Mouse (Mus musculus) embryonic fibroblast, embryonic 13.5 days (primary cell): Measurements from ENCODE around the gene Castor1. TPM values are rescaled to one million over a fixed set of nuclear protein-coding genes. Genes with fewer than 3 reads are reported as not detected.
A peak's percentile ranks its signal among the peaks of the same experiment; 100 is the strongest.

ENCODE experiments used
- H3K27ac ChIP-seq: 2 replicates; pipeline ENCODE4 v1.5.1; 2012; ENCODE audit warnings: low read length, control low read depth, inconsistent platforms; ENCODE audit not compliant: insufficient read depth
- H3K4me1 ChIP-seq: 2 replicates; pipeline ENCODE4 v1.6.1; 2011; ENCODE audit warnings: low read length; ENCODE audit not compliant: control insufficient read depth, insufficient read depth
- H3K4me3 ChIP-seq: 2 replicates; pipeline ENCODE4 v1.5.1; 2011; ENCODE audit warnings: mild to moderate bottlenecking, control low read depth, low read length; ENCODE audit not compliant: insufficient read depth
- CTCF ChIP-seq: IDR thresholded peaks from 2 replicates; pipeline ENCODE4 v1.5.1; 2011; ENCODE audit warnings: mild to moderate bottlenecking, control low read depth, low read length, moderate library complexity, borderline replicate concordance; ENCODE audit not compliant: insufficient read depth
- POLR2A ChIP-seq: IDR thresholded peaks from 2 replicates; pipeline ENCODE4 v1.6.1; 2011; ENCODE audit warnings: low read depth, mild to moderate bottlenecking, control low read depth, low read length, moderate library complexity
- polyA plus RNA-seq: library from polyadenylated mRNA; stranded (reverse); fragments of >200 nt; gene quantifications from 2 replicates; pipeline ENCODE4 v1.2.4, GENCODE M21; 2011; ENCODE audit warnings: low read depth; ENCODE audit not compliant: missing spikeins, insufficient read length

The Castor1 gene
- polyA plus RNA-seq, 1 experiment, result 13.9 TPM

DNA sequence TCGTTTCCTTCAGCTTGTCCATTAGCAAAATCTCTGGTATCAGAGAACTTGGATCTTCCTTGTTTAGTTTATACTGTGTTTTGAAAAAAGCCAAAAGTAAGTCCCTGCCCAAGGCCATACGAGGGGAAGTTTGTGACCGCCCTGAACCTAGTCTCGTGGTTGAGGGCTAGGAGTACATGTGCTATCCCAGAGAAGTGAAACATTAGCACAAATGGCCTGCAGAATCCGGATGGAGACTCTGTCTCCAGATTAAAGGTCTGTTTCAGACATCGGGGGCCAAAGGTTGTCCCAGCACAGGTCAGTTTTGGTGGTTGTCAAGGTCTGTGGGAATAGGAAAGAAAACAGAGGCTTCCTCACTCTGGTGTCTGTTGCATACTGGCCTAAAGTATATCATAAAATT lies 28.8 kb upstream of the Castor1 start:
- no peak overlapping the region for H3K27ac ChIP-seq
- H3K4me3 ChIP-seq, result no peak overlapping the region
- TF ChIP-seq CTCF (no peak), POLR2A (no peak)
- peaks cover 20% of the 10 kb centered on the region for H3K4me1 ChIP-seq

DNA sequence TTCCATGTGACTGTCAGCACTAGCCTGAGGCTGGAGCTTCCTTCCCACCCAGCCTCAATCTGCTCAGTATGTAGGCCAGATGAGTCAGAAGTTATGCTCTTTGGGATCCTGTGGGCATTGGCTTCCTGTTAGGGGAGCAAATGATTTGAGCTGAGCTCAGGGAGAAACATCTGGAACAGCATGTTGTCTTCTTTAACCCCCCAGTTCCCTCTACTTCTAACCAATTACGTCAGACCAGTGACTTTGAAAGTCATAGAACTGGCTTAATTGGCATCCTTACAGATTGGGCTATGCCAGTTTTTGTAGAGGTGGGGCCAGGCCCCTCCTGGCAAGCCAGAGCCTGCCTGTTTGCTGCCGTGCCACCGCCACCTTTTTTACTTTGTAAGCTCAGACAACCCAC lies 27.3 kb upstream of the Castor1 start:
- Histone ChIP-seq H3K4me1 (peaks cover 20% of the 10 kb centered on the region), H3K27ac (peak overlapping the region; percentile 62), H3K4me3 (no peak overlapping the region)
- TF ChIP-seq CTCF, result no peak
- no peak for TF ChIP-seq POLR2A

DNA sequence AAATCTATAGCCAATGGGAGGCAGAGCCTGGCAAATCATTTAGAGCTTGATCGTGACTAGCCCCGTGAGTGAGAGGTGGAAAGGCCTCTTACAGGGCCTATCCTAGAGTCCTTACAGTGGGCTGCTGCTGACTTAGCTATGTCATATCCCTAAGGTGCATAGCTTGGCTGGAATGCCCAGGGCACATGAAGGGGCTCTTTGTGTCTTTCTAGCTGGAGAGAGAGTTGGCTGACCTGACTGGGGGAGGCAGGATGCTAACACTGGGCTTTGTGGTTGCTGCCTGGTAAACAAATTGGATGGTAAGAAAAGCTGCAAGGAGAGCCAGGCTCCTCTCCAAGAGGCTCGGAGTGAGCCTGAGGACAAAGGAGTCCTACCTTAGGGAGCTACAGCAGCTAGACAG lies 25.3 kb upstream of the Castor1 start:
- H3K4me3 ChIP-seq, result no peak overlapping the region

DNA sequence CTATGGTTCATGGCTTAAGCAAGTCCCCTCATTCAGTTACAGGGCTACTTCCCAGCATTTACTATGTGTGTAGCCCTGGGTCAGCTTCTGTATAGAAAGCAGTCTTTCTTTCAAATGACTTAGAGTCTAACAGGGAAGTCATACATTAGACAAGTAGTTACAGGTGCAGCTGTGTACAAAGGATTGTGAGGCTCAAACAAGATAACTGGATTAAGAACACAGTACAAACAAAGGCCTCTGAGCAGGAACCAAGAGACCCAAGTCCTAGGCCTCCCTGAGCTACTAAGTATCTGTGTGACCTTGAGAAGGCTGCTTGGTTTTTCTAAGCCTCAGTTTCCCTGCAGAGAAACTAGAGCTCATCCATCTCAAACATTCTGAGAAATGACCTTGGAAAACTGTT lies 24.6 kb upstream of the Castor1 start:
- TF ChIP-seq POLR2A (no peak), CTCF (no peak)
- H3K4me3 ChIP-seq, result no peak overlapping the region
- H3K4me1 ChIP-seq, result peaks cover 17% of the 10 kb centered on the region
- no peak overlapping the region for H3K27ac ChIP-seq

More for the DNA sequence above, 25.3 kb upstream of the Castor1 start:
- Histone ChIP-seq H3K27ac (no peak overlapping the region), H3K4me1 (peaks cover 20% of the 10 kb centered on the region)
- TF ChIP-seq CTCF, result no peak
- no peak for TF ChIP-seq POLR2A

DNA sequence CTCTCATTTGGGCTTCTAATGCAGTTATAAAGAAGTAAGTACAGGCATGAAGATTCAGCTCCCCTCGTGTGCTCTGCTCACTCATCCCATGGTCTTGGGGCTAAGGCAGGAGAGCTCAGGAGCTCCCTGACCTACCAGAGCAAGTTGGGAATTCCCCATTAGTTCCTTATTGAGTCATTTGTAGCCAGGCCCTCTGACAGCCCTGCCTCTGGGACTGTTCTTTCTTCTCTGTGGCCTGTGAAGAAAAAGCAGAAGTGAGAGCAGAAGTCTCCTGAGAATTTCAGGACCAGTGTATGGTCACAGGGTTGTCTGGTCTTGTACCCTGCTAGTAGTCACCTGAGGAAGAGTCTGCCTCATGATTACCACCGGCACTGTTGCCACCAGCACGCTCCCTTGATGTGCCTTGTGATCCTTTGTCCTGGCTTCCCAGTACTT lies 22.4 kb upstream of the Castor1 start:
- peaks cover 3% of the 10 kb centered on the region for H3K4me1 ChIP-seq
- H3K27ac ChIP-seq, result no peak overlapping the region
- no peak overlapping the region for H3K4me3 ChIP-seq
- TF ChIP-seq CTCF (no peak), POLR2A (no peak)

DNA sequence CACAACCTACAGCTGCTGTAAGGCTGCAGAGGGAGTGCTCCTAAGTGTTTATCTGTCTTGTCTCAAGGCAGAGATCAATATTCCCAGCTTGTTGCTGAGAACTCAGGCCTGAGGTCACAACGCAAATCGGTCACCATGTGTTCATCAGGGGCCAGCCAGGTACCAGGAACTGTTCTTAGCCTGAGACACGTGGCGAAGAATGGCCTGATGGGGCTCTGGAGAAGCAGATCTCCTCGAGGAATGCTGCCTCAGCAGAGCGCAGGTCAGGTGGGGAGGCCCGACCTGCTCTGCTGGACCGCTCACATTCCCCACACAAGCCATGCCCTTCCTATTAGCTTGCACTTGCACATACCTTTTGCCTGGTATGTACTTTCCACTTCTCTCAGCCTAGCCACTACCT lies 21.4 kb upstream of the Castor1 start:
- no peak overlapping the region for H3K27ac ChIP-seq
- no peaks in the 10 kb centered on the region for H3K4me1 ChIP-seq
- H3K4me3 ChIP-seq, result no peak overlapping the region
- no peak for TF ChIP-seq POLR2A
- TF ChIP-seq CTCF, result no peak

DNA sequence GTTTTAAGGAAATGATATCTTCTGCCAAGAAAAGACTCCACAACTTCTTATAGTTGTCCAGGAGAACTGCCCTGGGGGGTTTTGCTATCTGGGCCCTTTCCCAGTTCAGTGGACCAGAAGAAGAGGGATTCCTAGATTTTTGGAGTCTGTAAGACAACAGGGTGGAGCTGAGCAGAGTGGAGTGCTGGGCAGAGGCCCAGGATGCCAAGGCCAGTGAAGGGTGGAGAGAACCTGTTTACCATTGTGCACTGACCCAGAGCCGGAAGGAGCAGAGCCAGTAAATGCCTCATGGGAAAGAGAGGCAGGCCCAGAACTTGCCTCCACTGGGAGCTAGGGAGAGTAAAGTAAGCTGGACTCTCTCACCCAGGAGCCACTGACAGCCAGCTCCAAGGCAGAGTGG lies 20.3 kb upstream of the Castor1 start:
- H3K27ac ChIP-seq, result no peak overlapping the region
- no peak for TF ChIP-seq POLR2A
- TF ChIP-seq CTCF, result no peak

DNA sequence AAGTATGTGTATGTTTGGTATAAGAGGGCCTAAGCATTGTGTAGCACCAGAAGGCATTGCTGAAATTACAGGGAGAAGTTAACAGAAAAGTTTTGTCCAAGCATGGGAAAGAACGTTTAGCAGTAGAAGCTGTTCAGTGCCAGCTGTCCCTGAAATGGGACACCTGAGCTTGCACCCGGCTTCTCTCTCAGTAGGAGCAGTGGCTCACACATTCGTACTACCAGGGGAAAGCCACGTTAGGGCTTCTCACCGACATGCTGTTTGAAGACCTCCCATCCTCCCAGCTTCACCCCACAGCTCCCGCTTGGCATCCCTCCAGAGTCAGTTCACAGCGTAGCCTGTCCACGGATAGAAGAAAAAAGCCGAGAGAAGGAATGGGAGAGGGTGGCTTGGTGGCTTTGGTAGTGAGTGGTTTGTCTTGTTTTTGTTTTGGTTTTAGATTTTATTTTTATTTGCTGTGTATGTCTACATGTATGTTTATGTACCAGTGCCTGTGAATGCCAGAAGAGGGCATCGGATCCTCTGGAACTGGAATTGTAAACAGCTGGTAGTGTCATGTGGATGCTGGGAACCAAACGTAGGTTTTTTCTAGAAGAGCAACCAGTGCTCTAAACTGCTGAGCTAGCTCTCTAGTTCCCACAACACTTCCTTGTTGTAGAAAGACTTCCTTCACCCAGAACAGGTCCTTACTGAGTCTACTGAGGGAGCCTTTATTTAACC lies 15.9 kb upstream of the Castor1 start:
- no peak overlapping the region for H3K27ac ChIP-seq
- no peak overlapping the region for H3K4me3 ChIP-seq
- TF ChIP-seq CTCF (no peak), POLR2A (no peak)
- peaks cover 4% of the 10 kb centered on the region; the same call in 1 of the 2 replicates for H3K4me1 ChIP-seq

More for the DNA sequence above, 20.3 kb upstream of the Castor1 start:
- Histone ChIP-seq H3K4me1 (no peaks in the 10 kb centered on the region), H3K4me3 (no peak overlapping the region)

DNA sequence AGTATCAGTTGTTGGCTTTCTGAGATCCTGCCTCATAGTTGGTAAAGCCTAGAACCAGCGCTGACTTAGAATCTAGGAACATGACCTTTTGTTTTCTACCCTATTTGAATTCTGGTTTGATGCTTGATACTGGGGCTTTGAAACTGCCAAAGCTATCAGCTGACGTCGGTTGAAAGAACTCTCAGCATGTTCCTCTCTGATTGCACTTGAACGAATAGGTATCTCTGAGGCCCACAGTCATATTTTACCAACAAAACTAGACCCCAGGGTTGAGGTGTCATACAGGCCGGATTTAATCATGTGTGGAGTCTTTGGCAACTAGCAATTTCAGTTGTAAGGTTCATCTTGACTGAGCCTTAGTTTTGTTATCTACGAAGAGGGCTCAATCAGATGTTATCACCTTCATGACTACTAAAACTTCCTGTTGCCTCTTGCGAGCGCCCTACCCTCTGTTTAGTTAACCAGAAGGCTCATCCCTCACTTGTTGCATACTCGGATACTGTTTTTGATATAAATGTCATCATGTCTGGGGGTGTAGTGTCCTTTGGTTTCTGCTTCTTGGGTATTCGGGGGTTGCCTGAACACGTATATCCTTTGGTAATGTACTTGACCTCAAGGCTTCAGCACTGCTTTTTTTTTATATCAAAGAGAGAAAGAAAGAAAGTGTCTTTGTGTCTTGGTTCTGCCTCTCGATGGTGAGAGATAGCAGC lies 14.9 kb upstream of the Castor1 start:
- no peak overlapping the region for H3K4me3 ChIP-seq
- H3K4me1 ChIP-seq, result peaks cover 4% of the 10 kb centered on the region; the same call in 1 of the 2 replicates
- no peak for TF ChIP-seq CTCF
- TF ChIP-seq POLR2A, result no peak
- H3K27ac ChIP-seq, result no peak overlapping the region

DNA sequence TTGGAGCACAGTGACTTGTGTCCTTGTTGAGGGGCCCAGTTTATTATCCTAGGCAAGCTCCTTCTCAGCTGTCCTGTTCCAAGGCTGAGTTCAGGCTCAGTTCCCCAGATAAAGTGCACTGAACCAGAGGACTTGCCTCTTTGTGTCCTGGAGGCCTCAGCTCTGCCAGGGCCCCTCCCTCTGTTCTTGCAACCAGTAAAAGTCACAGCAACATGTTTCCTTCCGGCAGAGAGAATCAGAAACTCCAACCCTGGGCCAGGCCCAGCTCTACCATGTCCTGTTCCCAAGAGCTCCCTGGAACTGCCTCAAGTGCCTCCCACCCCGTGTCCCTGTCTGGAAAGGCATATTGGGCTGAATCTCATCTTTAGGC lies 14.3 kb upstream of the Castor1 start:
- peaks cover 4% of the 10 kb centered on the region; the same call in 1 of the 2 replicates for H3K4me1 ChIP-seq
- no peak overlapping the region for H3K4me3 ChIP-seq
- no peak for TF ChIP-seq CTCF
- TF ChIP-seq POLR2A, result no peak
- H3K27ac ChIP-seq, result no peak overlapping the region
